Mouse (Mus musculus) embryonic fibroblast, embryonic 13.5 days (primary cell): ENCODE results near the gene Il10rb. TPM values are rescaled to one million over a fixed set of nuclear protein-coding genes. Genes with fewer than 3 reads are reported as not detected.

Experiments used
- H3K27ac ChIP-seq: 2 replicates; pipeline ENCODE4 v1.5.1; 2012; ENCODE audit warnings: low read length, control low read depth, inconsistent platforms; ENCODE audit not compliant: insufficient read depth
- H3K4me1 ChIP-seq: 2 replicates; pipeline ENCODE4 v1.6.1; 2011; ENCODE audit warnings: low read length; ENCODE audit not compliant: control insufficient read depth, insufficient read depth
- H3K4me3 ChIP-seq: 2 replicates; pipeline ENCODE4 v1.5.1; 2011; ENCODE audit warnings: mild to moderate bottlenecking, control low read depth, low read length; ENCODE audit not compliant: insufficient read depth
- CTCF ChIP-seq: IDR thresholded peaks from 2 replicates; pipeline ENCODE4 v1.5.1; 2011; ENCODE audit warnings: mild to moderate bottlenecking, control low read depth, low read length, moderate library complexity, borderline replicate concordance; ENCODE audit not compliant: insufficient read depth
- POLR2A ChIP-seq: IDR thresholded peaks from 2 replicates; pipeline ENCODE4 v1.6.1; 2011; ENCODE audit warnings: low read depth, mild to moderate bottlenecking, control low read depth, low read length, moderate library complexity
- polyA plus RNA-seq: library from polyadenylated mRNA; stranded (reverse); fragments of >200 nt; gene quantifications from 2 replicates; pipeline ENCODE4 v1.2.4, GENCODE M21; 2011; ENCODE audit warnings: low read depth; ENCODE audit not compliant: missing spikeins, insufficient read length

Gene Il10rb
- polyA plus RNA-seq, 1 experiment, result 29.0 TPM

DNA sequence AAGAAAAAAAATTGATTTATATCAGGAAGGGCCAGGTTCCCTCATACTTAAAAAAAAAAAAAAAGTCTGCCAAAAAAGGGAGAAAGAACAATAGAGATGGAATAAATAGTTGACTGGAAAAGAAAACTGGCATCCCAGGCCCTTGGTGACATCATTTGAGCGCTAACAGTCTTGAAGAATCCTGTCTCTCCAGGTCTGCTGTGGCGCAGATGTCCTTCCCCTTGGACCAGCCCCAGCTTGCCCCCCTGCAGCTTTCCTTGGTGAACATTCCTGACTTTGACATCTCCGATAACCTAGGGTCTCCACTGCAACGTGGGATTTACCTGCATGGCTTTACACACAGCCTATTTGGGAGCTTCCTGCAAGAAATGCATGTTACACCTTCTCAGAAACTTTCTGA, 24.4 kb upstream of the Il10rb start:
- TF ChIP-seq POLR2A, result no peak
- no peak for TF ChIP-seq CTCF
- H3K27ac ChIP-seq, result no peak overlapping the region
- no peak overlapping the region for H3K4me3 ChIP-seq
- no peaks in the 10 kb centered on the region; the same call in 1 of the 2 replicates for H3K4me1 ChIP-seq

GRCm38 (mm10) chr16:91382261-91382790, 23.6 kb upstream of the Il10rb start:
- H3K4me1 ChIP-seq, result no peaks in the 10 kb centered on the region; the same call in 1 of the 2 replicates
- TF ChIP-seq POLR2A (no peak), CTCF (no peak)
- H3K4me3 ChIP-seq, result no peak overlapping the region
- no peak overlapping the region for H3K27ac ChIP-seq

DNA sequence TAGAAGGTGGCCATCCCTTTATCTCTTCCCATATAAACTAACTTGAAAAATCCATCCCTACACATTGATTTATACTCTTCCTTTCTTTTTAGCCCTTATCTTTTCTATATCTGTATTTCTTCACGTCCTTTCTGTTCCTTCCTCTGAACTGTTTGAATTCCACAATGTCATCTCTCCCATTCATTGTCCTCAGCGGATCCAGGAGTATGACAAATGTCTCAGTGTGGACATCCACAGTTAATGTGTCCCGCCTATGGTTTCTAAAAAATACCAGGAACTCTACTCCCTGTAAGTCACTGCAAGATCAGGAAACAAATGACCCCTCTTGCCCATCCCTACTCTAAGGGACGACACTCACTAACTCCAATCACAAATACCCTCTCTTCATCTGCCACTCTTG, 21.7 kb upstream of the Il10rb start:
- Histone ChIP-seq H3K4me1 (no peaks in the 10 kb centered on the region; the same call in 1 of the 2 replicates), H3K27ac (no peak overlapping the region), H3K4me3 (no peak overlapping the region)
- TF ChIP-seq POLR2A (no peak), CTCF (no peak)

- no peaks in the 10 kb centered on the region for H3K4me1 ChIP-seq
- no peak for TF ChIP-seq CTCF
- TF ChIP-seq POLR2A, result no peak
- H3K27ac ChIP-seq, result no peak overlapping the region
- no peak overlapping the region for H3K4me3 ChIP-seq
Observed at GRCm38 (mm10) chr16:91385621-91386020, 20.3 kb upstream of the Il10rb start.

DNA sequence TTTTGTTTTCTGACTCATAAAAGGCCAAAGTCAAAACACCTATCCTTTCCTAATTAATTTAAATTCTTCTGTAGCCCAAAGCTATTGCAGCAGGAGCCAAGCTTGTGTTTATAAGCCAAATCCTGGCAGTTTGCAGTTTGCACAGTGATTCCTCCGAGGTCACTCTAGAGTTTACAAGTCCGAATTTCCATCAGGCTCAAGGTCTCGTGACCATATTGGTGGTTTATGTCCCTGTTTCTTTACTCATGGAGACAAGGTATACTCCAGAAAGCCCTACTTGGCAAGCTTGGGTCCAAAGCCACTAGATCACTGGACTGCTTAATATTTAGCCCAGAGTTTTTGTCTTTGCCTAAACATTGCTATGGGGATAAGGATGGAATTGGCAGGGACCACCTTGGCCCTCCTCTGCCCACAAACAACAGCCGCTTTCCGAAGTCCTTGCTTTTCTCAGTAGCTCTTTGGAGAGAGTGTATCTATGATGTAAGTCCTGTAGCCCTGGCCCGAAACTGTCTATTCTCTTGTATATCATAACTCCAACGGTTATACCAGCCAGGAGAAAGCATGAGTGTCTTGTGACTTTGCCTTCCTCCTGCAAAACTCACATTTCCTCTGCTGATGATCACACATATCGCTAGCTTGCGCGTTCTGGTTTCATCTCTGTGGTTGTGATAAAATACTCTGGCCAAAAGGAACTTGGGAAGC, 19.4 kb upstream of the Il10rb start:
- Histone ChIP-seq H3K4me3 (no peak overlapping the region), H3K27ac (no peak overlapping the region), H3K4me1 (no peaks in the 10 kb centered on the region)
- TF ChIP-seq CTCF, result no peak
- no peak for TF ChIP-seq POLR2A

GRCm38 (mm10) chr16:91387121-91387486, 18.9 kb upstream of the Il10rb start:
- H3K4me1 ChIP-seq, result no peaks in the 10 kb centered on the region
- H3K27ac ChIP-seq, result no peak overlapping the region
- TF ChIP-seq POLR2A, result no peak
- no peak for TF ChIP-seq CTCF
- no peak overlapping the region for H3K4me3 ChIP-seq

GRCm38 (mm10) chr16:91390100-91390499, 15.9 kb upstream of the Il10rb start:
- H3K27ac ChIP-seq, result no peak overlapping the region
- no peaks in the 10 kb centered on the region for H3K4me1 ChIP-seq
- TF ChIP-seq POLR2A (no peak), CTCF (peak; percentile 49; the same call in 1 of the 2 replicates)
- no peak overlapping the region for H3K4me3 ChIP-seq

- no peaks in the 10 kb centered on the region for H3K4me1 ChIP-seq
- H3K27ac ChIP-seq, result no peak within 1 kb of the TSS
- TF ChIP-seq POLR2A (no peak), CTCF (no peak)
- H3K4me3 ChIP-seq, result no peak within 1 kb of the TSS
Observed at GRCm38 (mm10) chr16:91391421-91391820, 14.5 kb upstream of the Il10rb start, which contains the start of gene Gm21970. Gm21970 (plus strand) TSS chr16:91391721.

- H3K27ac ChIP-seq, result no peak overlapping the region
- no peak for TF ChIP-seq POLR2A
- TF ChIP-seq CTCF, result no peak
- no peaks in the 10 kb centered on the region for H3K4me1 ChIP-seq
- no peak overlapping the region for H3K4me3 ChIP-seq
Observed at GRCm38 (mm10) chr16:91394826-91395410, 11.0 kb upstream of the Il10rb start.

GRCm38 (mm10) chr16:91395633-91396392, 10.2 kb upstream of the Il10rb start:
- Histone ChIP-seq H3K4me3 (no peak overlapping the region), H3K27ac (no peak overlapping the region), H3K4me1 (no peaks in the 10 kb centered on the region)
- TF ChIP-seq CTCF, result no peak
